Mouse (Mus musculus) common myeloid progenitor, adult 5-6 weeks (primary cell): ENCODE results near the gene Aldh1l1. TPM values are rescaled to one million over a fixed set of nuclear protein-coding genes. Genes with fewer than 3 reads are reported as not detected.
A peak's percentile ranks its signal among the peaks of the same experiment; 100 is the strongest.

Source experiments
- ATAC-seq: replicated peaks from 2 replicates; pipeline ENCODE4 v1.8.0; 2016; ENCODE audit warnings: low read depth, mild to moderate bottlenecking, moderate TSS enrichment, inconsistent platforms; ENCODE audit not compliant: poor library complexity, severe bottlenecking
- total RNA-seq: library from RNA; stranded (forward); fragments of 200-1000, 187-1606 nt; gene quantifications from 2 replicates; pipeline ENCODE4 v1.2.3, GENCODE M21; 2017

The Aldh1l1 gene
- total RNA-seq, 1 experiment from 2014 or later: 3.7 TPM

GRCm38 (mm10) chr6:90569736-90570383, 83.6 kb downstream of the Aldh1l1 start:
- ATAC-seq: peak; percentile 67

DNA sequence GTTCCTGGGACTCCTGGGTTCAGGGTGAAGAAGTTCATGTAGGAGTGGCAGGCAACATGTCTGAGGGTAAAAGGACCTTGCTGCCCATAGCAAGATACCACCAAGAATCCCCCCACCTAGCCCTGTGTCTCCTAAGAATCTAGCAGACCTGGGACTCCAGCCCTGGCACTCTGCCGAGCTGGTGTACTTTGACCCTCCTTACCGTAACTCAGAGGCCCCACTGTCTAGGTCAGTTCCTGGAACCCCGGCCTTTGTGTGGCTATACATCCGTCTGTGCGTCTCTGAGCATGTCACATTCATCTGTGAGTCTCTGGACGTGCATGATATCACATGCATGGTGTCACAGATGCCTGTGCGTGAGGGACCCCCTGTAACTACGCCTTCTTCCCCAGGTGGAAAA, 84.2 kb downstream of the Aldh1l1 start:
- no peak for ATAC-seq

DNA sequence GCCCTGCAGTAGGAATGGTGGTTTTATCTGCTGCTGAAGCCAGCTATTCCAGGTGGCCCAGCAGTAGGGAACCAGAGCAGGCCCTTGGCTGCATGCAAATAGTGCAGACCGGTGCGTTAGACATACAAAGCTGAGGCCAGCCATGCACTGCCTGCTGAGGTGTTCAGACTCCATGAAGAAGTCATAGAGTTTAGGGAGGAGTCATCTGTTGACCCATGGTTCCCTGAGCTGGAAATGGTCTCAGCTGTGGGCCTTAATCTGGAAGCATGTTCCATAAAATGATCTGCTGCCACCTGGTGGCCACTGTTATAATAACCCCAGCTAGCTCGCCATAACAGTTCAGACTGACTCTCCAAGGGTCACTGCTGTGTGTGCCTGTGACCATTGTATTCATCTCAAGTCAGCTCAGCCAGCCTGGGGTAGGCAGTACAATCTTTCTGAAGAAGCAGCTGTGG, 89.1 kb downstream of the Aldh1l1 start:
- ATAC-seq: peak; percentile 83

GRCm38 (mm10) chr6:90578174-90578573, 91.9 kb downstream of the Aldh1l1 start:
- no peak for ATAC-seq

- ATAC-seq: no peak
Observed at GRCm38 (mm10) chr6:90582331-90582730, 96.1 kb downstream of the Aldh1l1 start.

DNA sequence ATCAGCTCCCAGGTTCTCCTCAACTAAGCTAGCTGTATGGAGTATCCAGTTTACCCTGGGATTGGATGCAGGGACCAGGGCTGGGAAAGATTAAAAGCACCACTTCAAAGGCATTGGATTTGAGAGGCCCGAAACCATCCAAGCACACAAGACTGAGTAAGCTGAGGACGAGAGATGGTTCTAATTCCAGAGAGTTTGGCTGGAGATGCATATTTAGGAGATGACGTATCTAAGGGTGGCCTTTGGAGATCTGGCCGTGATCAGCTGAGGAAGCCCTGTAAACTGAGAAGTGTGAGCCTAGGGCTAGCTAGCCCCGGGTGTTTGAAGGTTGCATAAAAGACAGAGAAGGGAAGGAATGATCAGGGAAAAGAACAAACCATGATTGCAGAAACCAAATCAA, 101.9 kb downstream of the Aldh1l1 start:
- ATAC-seq: no peak

DNA sequence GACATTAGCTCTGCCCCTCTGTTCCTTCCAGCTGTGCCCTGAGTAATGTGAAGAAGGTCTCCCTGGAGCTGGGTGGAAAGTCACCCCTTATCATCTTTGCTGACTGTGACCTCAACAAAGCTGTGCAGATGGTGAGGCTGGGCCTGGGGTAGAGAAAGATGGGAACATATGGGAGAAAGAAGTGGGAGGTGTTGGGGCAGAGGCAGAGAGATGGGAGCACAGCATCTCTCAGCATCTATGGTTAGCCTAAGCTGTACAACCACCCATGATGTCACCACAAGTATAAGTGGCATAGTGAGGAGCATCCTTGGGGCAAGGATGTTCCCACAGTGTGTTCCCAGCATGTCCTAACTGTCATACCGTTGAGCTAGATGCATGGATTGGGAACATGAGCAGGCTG, 104.5 kb downstream of the Aldh1l1 start:
- ATAC-seq: no peak

- no peak for ATAC-seq
Observed at GRCm38 (mm10) chr6:90594972-90595371, 108.7 kb downstream of the Aldh1l1 start.

DNA sequence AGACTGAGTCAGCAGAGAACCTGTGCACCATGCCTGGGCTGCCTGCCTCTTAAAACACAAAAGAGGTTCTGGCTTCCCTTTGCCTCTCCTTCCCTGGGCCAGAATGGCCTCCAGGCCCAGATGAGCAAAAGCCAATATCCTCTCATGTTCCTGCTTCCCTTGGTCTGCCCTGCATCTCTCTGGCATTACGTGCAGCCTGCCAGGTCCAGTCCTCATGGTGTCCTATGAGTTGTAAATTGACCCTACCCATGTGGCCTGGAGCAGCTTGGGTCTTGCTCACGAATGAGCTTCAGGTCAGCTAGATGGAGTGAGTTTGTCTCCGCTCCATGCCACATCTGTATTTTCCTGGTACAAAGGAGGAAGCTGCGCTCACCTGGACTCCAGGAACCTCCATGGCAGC, 110.8 kb downstream of the Aldh1l1 start:
- ATAC-seq: no peak

DNA sequence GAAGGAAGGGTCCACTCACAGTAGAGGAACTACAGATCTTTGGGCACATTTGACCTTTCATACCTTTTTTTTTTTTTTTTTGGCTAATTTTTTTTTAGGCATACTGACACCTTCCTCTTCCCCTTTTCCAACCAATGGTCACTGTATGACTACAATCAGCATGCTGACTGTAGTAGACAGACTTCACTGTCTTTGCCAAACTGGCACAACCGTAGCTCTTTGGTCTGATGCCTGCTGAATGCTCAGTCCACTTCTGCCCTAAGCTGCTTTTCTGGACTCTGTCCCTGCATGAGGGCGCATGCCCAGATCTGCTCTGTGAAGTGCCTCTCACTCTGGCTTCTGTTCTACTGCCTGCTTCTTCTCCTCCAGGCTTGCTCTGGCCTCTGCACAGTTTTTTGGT, 111.4 kb downstream of the Aldh1l1 start:
- ATAC-seq: peak; percentile 59

DNA sequence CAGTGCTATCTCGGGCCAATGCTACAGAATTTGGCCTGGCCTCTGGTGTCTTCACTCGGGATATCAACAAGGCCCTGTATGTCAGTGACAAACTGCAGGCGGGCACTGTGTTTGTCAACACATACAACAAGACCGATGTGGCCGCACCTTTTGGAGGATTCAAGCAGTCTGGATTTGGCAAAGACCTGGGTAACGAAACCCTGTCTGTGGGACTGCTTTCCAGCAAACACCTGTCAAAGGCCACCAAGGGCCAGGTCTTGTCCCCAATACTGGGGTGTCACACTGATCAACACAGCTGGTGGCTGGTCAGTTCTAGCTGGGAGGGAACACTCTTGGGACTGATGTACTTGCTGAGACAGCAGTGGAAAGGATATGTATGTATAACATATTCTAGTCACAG, 112.0 kb downstream of the Aldh1l1 start:
- ATAC-seq: no peak

- ATAC-seq: no peak
Observed at GRCm38 (mm10) chr6:90600351-90600750, 114.1 kb downstream of the Aldh1l1 start.

DNA sequence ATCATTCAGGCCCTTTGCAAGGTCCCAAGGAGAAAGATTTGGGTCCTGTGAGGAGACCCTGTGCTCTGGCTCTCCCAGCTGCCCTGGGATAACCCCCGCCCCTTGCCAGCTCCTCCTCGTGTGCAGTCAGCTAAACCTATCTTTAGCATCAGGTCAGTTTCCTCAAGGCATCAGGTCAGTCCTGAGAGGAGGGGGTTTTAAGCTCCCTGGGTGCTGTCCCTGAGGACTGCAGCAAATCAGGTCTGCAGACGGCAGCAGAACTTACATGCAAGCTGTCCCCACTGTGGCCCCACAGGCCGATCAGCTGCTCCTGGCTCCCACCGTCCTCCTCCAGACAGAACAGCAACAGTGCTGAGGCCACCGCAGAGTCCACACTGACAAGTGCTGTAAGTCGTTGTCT, 115.5 kb downstream of the Aldh1l1 start:
- no peak for ATAC-seq

DNA sequence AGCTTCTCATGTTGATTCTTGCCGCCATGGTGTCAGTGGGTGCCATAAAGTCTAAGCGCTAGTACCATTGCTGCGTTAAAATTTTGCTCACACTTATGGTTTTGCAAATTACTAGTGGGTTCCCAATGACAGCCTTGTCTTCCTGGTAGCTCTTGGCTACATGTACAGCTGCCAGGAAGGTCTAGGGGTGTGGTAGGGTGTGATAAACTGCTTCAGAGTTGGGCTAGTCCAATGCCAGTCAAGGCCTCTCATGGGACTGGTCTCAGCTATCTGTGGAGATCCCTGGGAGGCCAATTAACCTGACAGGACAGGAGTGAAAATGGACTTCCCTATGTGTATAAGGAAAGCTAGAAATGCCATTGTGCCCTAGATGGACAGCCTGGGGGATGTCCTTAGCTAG, 116.1 kb downstream of the Aldh1l1 start:
- no peak for ATAC-seq

DNA sequence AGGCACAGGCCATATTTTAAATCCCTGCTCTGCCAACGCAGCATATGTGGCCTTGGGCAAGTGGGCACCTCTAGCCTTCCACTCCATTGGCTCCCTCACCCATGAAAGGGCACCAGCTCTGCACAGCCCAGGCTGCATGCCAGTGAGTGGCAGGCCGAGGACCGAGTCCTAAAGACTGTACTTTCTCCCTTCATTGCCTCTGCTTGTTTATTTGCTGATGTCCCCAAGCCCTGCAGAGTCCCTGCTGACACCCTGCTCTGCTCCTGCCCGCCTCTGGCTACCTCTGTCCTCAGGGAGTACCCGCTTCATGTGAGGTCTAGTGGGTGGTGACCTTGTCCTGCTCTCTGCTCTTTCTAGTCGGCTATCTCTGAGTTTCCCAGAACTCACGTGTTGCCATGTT, 116.9 kb downstream of the Aldh1l1 start:
- no peak for ATAC-seq

DNA sequence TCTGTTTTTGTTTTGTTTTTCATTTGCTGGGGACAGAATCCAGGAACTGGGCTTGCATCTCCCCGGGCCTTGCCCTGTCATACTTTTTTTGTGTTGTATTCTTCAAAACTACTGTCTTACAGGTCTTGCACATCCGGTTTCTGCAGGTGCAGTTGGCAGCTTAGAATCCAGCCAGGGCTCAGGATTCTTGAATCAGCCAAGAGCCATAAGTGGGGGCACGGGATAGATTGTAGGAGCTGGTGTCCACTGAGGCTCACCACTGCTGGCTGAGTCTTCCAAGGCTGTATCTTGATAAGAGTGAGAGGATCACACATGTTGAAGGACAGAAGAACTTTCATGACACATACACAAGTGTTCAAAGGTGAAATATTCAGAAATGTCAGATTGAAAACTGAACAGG, 117.9 kb downstream of the Aldh1l1 start:
- ATAC-seq: no peak

DNA sequence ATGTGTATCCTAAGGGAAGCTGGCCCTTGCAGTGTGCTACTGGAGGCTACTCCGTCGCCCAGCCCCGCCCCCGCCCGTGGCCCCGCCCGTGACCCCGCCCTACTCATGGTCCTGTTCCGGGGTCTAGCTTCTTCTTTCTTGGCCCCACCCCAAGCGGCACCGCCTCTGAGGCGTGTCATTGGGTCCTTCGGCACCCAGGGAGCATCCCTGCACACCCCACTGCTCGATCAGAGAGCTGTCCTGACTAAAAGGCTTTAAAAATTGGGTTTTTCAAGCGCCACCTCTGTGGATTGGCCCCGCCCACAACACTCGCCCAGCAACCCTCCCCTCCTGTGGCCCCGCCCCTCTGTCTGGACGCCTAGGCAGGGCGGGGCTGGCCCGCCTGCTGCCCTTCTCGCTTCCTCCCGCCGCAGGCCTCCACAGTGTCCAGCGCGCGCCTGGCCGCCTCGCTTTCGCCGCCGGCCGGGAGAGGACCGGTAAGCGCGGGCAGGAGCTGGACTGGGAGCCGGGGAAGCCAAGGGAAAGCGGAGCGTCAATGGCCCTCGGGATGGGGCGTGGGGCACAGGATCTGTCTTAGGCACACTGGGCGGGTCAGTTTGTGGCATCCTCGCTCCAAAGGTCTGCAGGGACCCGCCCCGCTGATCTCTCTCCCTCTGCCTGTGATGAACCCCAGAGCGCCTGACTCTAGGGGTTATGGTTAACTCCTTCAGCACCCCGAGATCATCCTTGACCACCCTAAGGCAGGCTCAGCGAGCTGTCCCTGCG, 118.5 kb downstream of the Aldh1l1 start, which contains the start of gene Slc41a3:
Gene Slc41a3 (plus strand): TSS at position 193 of the 765 bp plus-strand sequence.
- peak; percentile 68 for ATAC-seq

DNA sequence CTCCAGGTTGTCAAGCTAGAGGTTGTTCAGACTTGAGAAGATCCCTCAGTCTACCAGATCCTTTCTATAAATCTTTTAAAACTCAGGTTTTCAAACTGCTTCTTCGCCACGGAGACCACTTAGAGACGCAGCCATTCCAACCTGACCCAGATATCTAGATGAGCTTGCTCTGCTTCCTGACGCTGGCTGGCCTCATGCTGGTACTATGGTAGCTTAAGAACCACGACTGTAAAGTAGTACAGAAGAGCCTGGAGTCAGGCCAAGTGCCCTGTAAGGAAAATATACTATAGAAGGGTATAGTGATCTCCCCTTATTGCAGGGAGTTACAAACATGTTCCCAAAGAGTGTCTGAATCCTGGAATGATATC, 119.1 kb downstream of the Aldh1l1 start:
- ATAC-seq: no peak

GRCm38 (mm10) chr6:90606538-90606937, 120.3 kb downstream of the Aldh1l1 start:
- ATAC-seq: peak; percentile 40

DNA sequence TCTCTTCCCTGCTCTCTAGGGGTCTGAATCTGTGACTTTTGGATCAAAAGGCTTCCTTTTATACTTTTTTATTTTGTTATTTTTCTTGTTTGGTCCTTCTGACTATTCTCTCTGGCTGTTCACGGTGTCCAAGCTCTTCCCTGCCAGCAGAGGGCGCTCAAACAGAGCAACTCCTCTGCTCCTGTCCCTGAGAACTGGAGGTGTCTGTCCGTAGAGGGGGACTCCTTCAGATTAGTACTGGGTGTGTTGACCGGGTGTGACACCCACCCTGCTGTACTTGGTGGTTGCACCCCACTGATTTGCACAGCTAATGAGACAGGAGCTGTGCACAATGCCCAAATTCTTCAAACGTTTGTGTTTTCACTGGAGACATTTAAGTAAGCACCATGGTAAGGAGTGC, 121.0 kb downstream of the Aldh1l1 start:
- peak; percentile 50 for ATAC-seq

GRCm38 (mm10) chr6:90608186-90608585, 122.0 kb downstream of the Aldh1l1 start:
- peak; percentile 50 for ATAC-seq

DNA sequence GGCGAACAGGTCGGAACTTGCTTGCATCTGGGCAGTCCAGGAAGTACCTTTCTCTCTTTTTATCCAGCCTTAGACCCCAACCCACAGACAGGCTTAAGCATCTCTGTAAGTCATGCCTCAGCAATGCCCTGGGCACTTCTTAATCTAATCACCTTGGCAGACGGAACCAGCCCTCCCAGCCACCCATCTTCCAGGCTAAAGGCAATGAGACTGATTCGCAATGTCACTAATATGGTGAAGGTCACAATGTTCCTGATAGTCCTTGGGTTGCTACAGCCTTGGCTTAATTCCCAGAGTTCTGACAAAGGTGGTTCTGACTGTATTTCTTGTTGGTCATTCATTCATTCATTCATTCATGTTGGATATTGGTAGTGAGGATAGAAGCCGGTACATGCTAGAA, 124.0 kb downstream of the Aldh1l1 start:
- no peak for ATAC-seq
